Mouse (Mus musculus): Measurements from ENCODE around the gene 1700029J07Rik. TPM values are rescaled to one million over a fixed set of nuclear protein-coding genes. Genes with fewer than 3 reads are reported as not detected.

1700029J07Rik gene
- 0.03 TPM in 1 of 2 replicates, not detected in the other for polyA plus RNA-seq (2012)

DNA sequence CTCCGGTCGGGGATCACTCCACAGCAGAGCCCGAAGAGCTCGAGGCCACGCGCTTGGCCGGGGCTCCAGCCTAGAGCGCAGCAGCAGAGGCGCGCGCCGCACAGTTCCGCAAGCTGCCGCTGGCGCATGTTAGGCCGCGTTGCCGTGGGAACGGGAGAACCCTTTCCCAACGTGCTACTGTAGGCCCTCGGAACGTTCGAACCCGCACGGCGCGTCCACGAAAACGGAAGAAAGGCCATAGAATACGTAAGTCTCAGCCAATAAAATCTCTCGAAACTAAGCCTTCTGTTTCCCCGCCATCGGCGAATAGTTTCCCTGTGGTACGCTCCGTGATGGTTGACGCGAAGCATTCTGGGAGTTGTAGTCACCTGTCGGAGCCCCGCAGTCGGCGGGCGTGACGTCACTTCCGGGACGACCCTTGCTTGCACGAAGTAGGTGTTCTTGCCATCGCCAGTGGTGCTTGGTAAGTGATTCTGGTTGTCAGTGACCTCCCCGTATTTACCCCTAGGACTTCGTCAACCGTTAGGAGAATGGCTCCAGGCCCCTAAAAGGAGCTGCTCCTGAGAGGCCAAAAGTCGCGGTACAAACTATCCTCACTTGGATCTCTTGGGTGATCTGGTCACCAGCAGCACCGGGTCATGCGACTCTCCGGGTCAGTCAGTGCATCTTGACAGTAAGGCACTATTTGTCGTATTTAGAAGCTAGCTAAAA, at the start of gene 1700029J07Rik, which contains the start of gene Ufsp2:
Gene 1700029J07Rik, minus strand, starts transcription at position 127 of the 711 bp plus-strand sequence.
Gene Ufsp2, plus strand, starts transcription at position 403 of the 711 bp plus-strand sequence.
- TF ChIP-seq GATA1 (IDR thresholded peaks at IDR 0.05; ENCODE audit: low read length) = no peak

DNA sequence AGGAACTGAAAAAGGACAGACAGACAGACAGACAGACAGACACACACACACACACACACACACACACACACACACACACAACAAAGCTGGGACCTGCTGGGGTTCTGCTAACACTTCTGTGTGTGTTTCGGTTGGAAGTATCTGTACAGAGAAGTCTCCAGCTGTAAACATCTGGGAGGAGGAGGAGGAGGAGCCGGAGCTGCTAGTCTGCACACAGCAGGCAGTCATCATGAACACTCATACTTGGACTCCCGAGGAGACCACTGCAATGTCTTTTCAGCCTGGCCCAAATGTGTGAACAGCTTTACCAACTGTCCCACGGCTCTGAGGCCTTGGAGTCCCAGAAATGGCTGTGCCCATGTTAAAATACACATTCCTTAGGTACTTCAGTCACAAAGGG, 49.3 kb upstream of the 1700029J07Rik start:
- no peak for TF ChIP-seq GATA1 (IDR thresholded peaks at IDR 0.05; ENCODE audit: low read length)

GRCm38 (mm10) chr8:46022758-46023157, 47.7 kb upstream of the 1700029J07Rik start:
- TF ChIP-seq GATA1 (IDR thresholded peaks at IDR 0.05; ENCODE audit: low read length) = no peak

- TF ChIP-seq GATA1 (IDR thresholded peaks at IDR 0.05; ENCODE audit: low read length) = no peak
These were observed 47.2 kb upstream of the 1700029J07Rik start for GRCm38 (mm10) chr8:46022203-46022602.

- TF ChIP-seq GATA1 (IDR thresholded peaks at IDR 0.05; ENCODE audit: low read length) = no peak
These were observed 36.0 kb upstream of the 1700029J07Rik start for GRCm38 (mm10) chr8:46010746-46011680.

- TF ChIP-seq GATA1 (IDR thresholded peaks at IDR 0.05; ENCODE audit: low read length) = no peak
These were observed 35.3 kb upstream of the 1700029J07Rik start for GRCm38 (mm10) chr8:46010306-46010705.

- TF ChIP-seq GATA1 (IDR thresholded peaks at IDR 0.05; ENCODE audit: low read length) = no peak
These were observed 32.1 kb upstream of the 1700029J07Rik start for GRCm38 (mm10) chr8:46007050-46007672.

GRCm38 (mm10) chr8:46005596-46005995, 30.5 kb upstream of the 1700029J07Rik start, which contains the start of gene Ankrd37:
TSS of gene Ankrd37 (minus strand) at chr8:46005707.
- TF ChIP-seq GATA1 (IDR thresholded peaks at IDR 0.05; ENCODE audit: low read length) = no peak

GRCm38 (mm10) chr8:45999784-46000705, 25.0 kb upstream of the 1700029J07Rik start:
- no peak for TF ChIP-seq GATA1 (IDR thresholded peaks at IDR 0.05; ENCODE audit: low read length)

GRCm38 (mm10) chr8:45999138-45999783, 24.2 kb upstream of the 1700029J07Rik start, which contains the start of gene Lrp2bp:
TSS of gene Lrp2bp (plus strand) at chr8:45999303.
- no peak for TF ChIP-seq GATA1 (IDR thresholded peaks at IDR 0.05; ENCODE audit: low read length)

DNA sequence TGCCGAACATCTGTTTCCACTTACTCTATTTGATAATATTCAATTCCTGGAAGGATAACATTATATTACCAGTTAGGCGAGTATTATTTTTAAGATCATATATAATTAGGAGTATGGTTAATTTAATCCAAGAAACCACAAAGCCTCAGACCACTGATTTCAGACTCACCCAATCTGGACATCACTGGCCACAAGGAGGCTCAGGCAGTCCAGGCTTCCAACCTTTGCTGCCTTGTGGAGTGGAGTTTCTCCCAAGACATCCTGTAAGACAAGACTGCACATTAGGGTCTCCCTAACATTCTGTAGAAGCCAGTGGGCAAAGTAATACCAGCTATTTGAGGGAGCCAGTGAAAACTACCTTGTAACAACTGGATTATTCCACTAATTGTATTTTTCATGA, 23.2 kb upstream of the 1700029J07Rik start:
- no peak for TF ChIP-seq GATA1 (IDR thresholded peaks at IDR 0.05; ENCODE audit: low read length)

DNA sequence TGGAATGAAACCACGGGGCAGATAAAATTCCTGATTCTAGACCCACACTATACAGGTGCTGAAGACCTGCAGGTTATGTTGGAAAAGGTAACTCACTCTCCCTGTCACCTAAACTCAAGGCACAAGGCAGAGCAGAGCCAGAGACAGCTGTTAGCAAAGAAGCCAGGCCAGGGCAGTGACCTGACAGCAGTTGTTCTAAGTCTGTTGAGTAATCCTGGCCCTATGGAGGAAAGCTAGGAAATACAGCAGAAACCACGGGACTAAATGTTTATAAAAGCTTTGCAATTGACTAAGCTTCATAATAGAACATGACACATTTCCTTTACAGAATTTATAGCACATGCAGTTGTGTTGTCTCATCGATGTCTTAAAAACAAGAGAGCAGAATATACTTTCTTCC, 20.5 kb upstream of the 1700029J07Rik start:
- TF ChIP-seq GATA1 (IDR thresholded peaks at IDR 0.05; ENCODE audit: low read length) = no peak

- TF ChIP-seq GATA1 (IDR thresholded peaks at IDR 0.05; ENCODE audit: low read length) = no peak
These were observed 19.1 kb upstream of the 1700029J07Rik start for GRCm38 (mm10) chr8:45994111-45994510.

Measured in G1E-ER4 (cell line).